Mouse (Mus musculus) kidney, embryonic 14.5 days (tissue): Measurements from ENCODE around the gene Trmt5. TPM values are rescaled to one million over a fixed set of nuclear protein-coding genes. Genes with fewer than 3 reads are reported as not detected.

Experiments
- ATAC-seq: fragments of 200-750 bp; cut with Nextera tagmentation; 2 replicates; pipeline ENCODE4 v1.8.0; 2017; ENCODE audit warnings: moderate number of reproducible peaks, mild to moderate bottlenecking, moderate TSS enrichment, moderate library complexity; ENCODE audit not compliant: low FRiP score, low TSS enrichment
- H3K27ac ChIP-seq: fragments of 300-500 bp; sonication (generic); 2 replicates; pipeline ENCODE4 v1.5.1; 2014; ENCODE audit warnings: low read depth, mild to moderate bottlenecking, low read length, moderate library complexity, mixed read lengths
- H3K27me3 ChIP-seq: fragments of 300-500 bp; sonication (generic); 2 replicates; pipeline ENCODE4 v1.6.1; 2014; ENCODE audit warnings: mild to moderate bottlenecking, low read length; ENCODE audit not compliant: control insufficient read depth, insufficient read depth
- H3K36me3 ChIP-seq: fragments of 300-500 bp; sonication (generic); 2 replicates; pipeline ENCODE4 v1.6.1; 2014; ENCODE audit warnings: low read length, mixed read lengths; ENCODE audit not compliant: control insufficient read depth, insufficient read depth
- H3K4me1 ChIP-seq: fragments of 300-500 bp; sonication (generic); 2 replicates; pipeline ENCODE4 v1.6.1; 2014; ENCODE audit warnings: low read length, mixed read lengths; ENCODE audit not compliant: control insufficient read depth, insufficient read depth
- H3K4me2 ChIP-seq: fragments of 300-500 bp; sonication (generic); replicated peaks from 2 replicates; pipeline ENCODE4 v1.6.1; 2014; ENCODE audit warnings: low read depth, mild to moderate bottlenecking, low read length
- H3K4me3 ChIP-seq: fragments of 300-500 bp; sonication (generic); 2 replicates; pipeline ENCODE4 v1.5.1; 2014; ENCODE audit warnings: mild to moderate bottlenecking, low read length
- H3K9ac ChIP-seq: fragments of 300-500 bp; sonication (generic); 2 replicates; pipeline ENCODE4 v1.6.1; 2014; ENCODE audit warnings: low read depth, mild to moderate bottlenecking, low read length, moderate library complexity
- H3K9me3 ChIP-seq: fragments of 300-500 bp; sonication (generic); 2 replicates; pipeline ENCODE4 v1.6.1; 2016; ENCODE audit warnings: low read length; ENCODE audit not compliant: control insufficient read depth
- WGBS: fragments of 180-500 bp; shearing (Covaris S2); extraction: QIAGEN DNeasy Blood & Tissue Kit; methylation state at CpG from one replicate; pipeline ENCODE4 v1.1.7; 2014; 5-methylcytosine and 5-hydroxymethylcytosine counted together
- polyA plus RNA-seq: library from polyadenylated mRNA; unstranded; fragments of >200 nt; fragmentation: Nextera tagmentation; extraction: Ambion mirVana; gene quantifications from 2 replicates; pipeline ENCODE4 v1.2.1, GENCODE M21; 2014

The Trmt5 gene
- polyA plus RNA-seq, result 17.9 and 19.9 TPM in 2 replicates

DNA sequence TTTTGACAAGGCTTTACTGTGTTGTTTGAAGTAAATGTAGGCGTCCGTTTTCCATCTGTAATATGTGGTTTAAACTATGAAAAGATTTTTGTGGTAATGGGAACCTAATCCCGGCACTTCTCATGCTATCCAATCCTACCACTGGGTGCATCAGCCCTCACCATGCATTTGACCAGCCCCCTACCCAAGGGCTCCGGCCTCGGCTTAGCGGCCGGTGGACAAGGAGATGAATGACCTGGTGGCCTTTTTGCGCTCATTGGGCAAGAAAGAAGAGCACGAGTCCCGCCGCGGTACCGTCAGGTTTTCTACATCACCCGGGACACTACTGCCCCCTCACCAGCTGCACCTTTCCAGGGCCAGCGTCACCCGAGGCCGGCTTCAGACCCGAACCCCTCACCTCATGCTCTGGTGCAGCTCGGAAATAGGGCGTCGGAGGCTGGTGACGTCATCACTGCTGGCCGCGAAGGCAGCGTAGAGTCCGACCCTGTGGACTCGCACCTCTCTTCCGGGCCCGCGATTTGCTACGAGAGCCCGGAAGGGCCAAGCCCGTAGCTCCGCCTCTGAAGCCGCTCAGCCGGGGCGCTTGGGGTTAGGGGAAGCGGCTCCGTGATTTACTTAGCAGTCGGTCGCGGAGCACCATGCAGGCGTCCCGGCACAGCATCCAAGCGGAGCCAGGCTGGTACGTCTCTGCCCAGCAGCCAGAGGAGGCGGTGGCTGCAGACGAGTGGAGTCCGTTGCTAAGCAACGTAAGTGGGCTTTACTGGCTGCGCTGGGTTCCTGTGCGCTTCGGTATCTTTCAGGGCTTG is at the start of gene Trmt5, which contains the start of gene Slc38a6:
TSS of gene Trmt5 (minus strand) at position 424 of the 806 bp plus-strand sequence.
TSS of gene Slc38a6 (plus strand) at position 493 of the 806 bp plus-strand sequence.
- H3K4me1 ChIP-seq, result peaks cover 15% of the 10 kb centered on the region; the same call in 1 of the 2 replicates
- no peak within 1 kb of the TSS; the same call in 1 of the 2 replicates for H3K27ac ChIP-seq
- no peaks in the 10 kb centered on the region for H3K9me3 ChIP-seq
- peak within 1 kb of the TSS; percentile 75 for H3K4me3 ChIP-seq
- H3K4me2 ChIP-seq, result peak within 1 kb of the TSS; percentile 76
- H3K36me3 ChIP-seq, result peaks cover 15% of the 10 kb centered on the region; the same call in 1 of the 2 replicates
- peak within 1 kb of the TSS; percentile 73 for H3K9ac ChIP-seq
- WGBS, result under 1% methylated on average over 53 of the region's 53 CpGs
- peak; percentile 96 for ATAC-seq
- H3K27me3 ChIP-seq, result no peaks in the 10 kb centered on the region

DNA sequence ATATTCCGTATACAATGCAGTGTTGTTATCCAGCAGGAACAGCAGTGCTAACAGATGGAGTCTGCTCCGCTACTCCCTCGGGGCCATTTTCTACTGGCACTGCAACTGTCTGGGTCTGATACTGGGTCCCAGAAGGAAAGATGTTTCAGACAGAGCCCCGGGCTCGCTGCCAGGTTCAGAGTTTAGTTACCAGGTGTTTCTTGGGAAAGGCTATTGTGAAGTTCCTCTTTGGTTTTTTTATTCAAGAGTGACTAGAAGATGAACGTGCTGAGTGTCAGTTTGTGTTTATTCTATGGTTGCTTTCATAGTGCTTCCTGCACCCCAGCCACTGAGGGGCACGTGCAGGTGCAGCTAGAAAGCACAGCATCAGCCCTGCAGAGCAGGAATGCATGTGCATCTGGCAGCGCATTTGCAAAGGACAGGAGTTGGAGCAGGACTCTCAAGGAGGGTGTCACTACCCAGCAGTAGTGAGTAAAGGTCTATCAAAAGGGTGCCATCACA is 47.6 kb upstream of the Trmt5 start:
- no peak overlapping the region for H3K4me3 ChIP-seq
- H3K4me1 ChIP-seq, result no peaks in the 10 kb centered on the region
- H3K27ac ChIP-seq, result no peak overlapping the region
- no peaks in the 10 kb centered on the region for H3K27me3 ChIP-seq
- H3K4me2 ChIP-seq, result no peak overlapping the region
- no peak for ATAC-seq
- H3K36me3 ChIP-seq, result no peaks in the 10 kb centered on the region; the same call in 1 of the 2 replicates
- no peak overlapping the region for H3K9ac ChIP-seq
- no peaks in the 10 kb centered on the region for H3K9me3 ChIP-seq
- 74% methylated on average over 8 of the region's 8 CpGs for WGBS

DNA sequence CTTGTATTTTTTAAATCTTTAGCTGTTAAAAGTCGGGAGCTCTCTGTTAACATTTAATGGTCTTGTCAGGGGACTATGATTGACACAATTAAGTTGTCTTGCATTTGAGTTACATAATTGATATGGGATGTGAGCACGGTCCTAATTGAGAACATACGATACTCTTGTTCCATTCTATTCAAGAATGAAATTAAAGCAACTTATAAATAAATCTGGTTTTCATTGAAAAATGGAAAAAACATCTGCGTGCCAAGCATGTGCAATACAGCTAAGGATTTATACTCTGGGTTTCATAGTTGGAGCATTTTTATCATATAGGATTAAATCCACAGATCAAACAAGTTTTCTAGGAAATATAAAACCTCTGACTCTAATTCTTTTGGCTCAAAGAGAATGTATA is 46.2 kb upstream of the Trmt5 start:
- no peak overlapping the region for H3K9ac ChIP-seq
- H3K4me3 ChIP-seq, result no peak overlapping the region
- H3K36me3 ChIP-seq, result no peaks in the 10 kb centered on the region; the same call in 1 of the 2 replicates
- ATAC-seq, result no peak
- H3K4me2 ChIP-seq, result no peak overlapping the region
- H3K27me3 ChIP-seq, result no peaks in the 10 kb centered on the region
- no peaks in the 10 kb centered on the region for H3K9me3 ChIP-seq
- WGBS, result 87% methylated on average over 4 of the region's 4 CpGs
- no peaks in the 10 kb centered on the region for H3K4me1 ChIP-seq
- H3K27ac ChIP-seq, result no peak overlapping the region

DNA sequence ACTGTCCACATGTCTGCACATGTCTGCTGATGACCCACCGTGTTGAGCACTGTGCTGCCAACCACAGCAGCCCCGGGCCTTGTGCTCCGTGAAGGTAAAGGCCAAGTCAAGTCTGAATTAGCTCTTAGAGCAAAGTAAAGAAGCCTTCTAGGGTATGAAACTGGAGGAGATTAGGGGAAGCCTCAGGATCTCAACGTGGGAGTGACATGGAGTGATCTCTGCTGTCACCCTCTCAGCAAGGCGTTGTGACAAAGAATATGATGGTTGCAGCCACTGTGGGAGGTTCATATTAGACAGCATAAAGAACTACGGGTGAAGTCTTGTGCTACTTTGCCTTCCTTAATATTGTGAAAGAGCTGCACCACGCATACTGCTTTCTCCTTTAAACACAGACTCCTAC is 43.7 kb upstream of the Trmt5 start:
- WGBS, result 85% methylated on average over 7 of the region's 7 CpGs
- Histone ChIP-seq H3K9ac (no peak overlapping the region), H3K27ac (no peak overlapping the region), H3K4me1 (no peaks in the 10 kb centered on the region), H3K36me3 (no peaks in the 10 kb centered on the region; the same call in 1 of the 2 replicates), H3K9me3 (no peaks in the 10 kb centered on the region), H3K4me2 (no peak overlapping the region), H3K27me3 (no peaks in the 10 kb centered on the region), H3K4me3 (no peak overlapping the region)
- ATAC-seq, result no peak

DNA sequence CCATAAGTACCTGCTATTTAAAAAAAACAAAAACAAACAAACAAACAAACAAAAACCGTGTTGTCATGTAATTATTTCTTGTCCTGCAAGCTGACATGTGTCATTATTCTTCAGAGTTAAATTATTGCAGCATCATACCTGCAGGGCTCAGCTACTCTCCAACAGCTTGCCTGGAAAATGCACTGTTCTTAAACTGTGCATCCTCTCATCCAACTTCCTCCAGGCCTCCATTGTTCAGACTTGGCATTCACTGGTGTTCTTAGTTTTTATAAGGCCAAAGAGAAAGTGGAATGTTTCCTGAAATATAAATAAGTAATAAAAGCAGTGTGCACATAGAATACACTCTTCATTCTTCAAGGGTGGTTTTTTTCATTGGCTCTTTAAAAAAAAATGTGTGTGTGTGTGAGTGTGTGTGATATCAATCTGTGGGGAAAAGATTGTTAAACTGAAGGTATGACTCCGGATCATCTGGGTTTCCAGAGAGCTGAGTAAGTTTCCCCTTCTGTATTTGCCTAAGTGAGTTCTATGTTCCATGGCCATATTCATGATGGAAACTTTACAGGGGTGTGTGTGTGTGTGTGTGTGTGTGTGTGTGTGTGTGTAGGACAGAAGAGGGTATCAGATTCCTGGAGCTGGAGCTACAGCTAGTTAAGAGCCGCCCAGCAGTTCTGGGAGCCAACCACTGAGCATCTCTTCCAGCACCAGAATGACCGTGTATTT is 42.1 kb upstream of the Trmt5 start:
- H3K4me1 ChIP-seq, result 0 out of 2 replicates have a peak, but pooled peaks cover 4% of the 10 kb centered on the region
- ATAC-seq, result no peak
- H3K27ac ChIP-seq, result no peak overlapping the region
- H3K9me3 ChIP-seq, result no peaks in the 10 kb centered on the region
- H3K9ac ChIP-seq, result no peak overlapping the region
- no peaks in the 10 kb centered on the region for H3K27me3 ChIP-seq
- 82% methylated on average over 4 of the region's 4 CpGs for WGBS
- no peak overlapping the region for H3K4me2 ChIP-seq
- H3K36me3 ChIP-seq, result no peaks in the 10 kb centered on the region; the same call in 1 of the 2 replicates
- no peak overlapping the region for H3K4me3 ChIP-seq

DNA sequence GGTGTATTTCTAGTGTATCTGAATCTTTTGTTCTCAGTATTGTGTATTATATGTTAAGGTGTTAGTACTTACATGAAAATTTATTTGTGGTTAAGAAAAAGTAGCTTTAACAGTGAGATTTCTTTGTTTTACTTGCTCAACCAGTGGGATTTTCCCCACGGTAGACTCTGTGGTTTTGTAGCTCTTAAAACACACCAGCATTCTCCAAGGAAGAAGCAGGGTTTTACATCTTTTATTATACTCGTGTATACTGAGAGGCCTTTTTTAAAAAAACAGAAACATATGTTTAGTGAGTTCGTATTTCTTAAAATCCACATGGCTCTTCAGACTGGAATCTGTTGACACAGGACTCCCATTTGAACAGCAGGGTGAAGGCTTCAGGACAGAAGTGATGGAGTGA is 40.9 kb upstream of the Trmt5 start:
- Histone ChIP-seq H3K27ac (no peak overlapping the region), H3K4me3 (no peak overlapping the region), H3K4me1 (0 out of 2 replicates have a peak, but pooled peaks cover 4% of the 10 kb centered on the region), H3K4me2 (no peak overlapping the region), H3K9me3 (no peaks in the 10 kb centered on the region), H3K9ac (no peak overlapping the region), H3K27me3 (no peaks in the 10 kb centered on the region), H3K36me3 (no peaks in the 10 kb centered on the region; the same call in 1 of the 2 replicates)
- 67% methylated on average over 3 of the region's 3 CpGs for WGBS
- ATAC-seq, result no peak

DNA sequence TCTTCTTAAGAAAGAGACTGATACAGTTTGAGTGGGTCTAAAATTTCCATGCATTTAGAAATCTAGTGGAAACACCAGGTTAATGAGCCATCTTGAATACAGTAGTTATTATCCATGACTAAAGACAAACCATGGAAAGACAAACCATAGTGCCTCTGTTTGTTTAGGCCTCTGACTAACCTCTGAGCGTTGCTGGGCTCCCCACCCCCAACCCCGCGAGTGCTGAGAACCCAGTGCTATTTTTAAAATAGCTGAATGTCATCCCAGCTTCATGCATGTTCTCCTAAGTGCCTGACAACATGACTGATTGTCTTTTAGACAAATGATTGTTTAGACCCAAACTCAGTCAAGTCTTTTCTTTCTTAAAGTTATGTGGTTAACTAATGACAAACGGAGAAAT is 39.1 kb upstream of the Trmt5 start:
- Histone ChIP-seq H3K9me3 (no peaks in the 10 kb centered on the region), H3K9ac (no peak overlapping the region), H3K4me1 (0 out of 2 replicates have a peak, but pooled peaks cover 4% of the 10 kb centered on the region), H3K27ac (no peak overlapping the region), H3K4me2 (no peak overlapping the region), H3K4me3 (no peak overlapping the region), H3K27me3 (no peaks in the 10 kb centered on the region), H3K36me3 (no peaks in the 10 kb centered on the region)
- WGBS, result 38% methylated on average over 4 of the region's 4 CpGs
- ATAC-seq, result no peak

DNA sequence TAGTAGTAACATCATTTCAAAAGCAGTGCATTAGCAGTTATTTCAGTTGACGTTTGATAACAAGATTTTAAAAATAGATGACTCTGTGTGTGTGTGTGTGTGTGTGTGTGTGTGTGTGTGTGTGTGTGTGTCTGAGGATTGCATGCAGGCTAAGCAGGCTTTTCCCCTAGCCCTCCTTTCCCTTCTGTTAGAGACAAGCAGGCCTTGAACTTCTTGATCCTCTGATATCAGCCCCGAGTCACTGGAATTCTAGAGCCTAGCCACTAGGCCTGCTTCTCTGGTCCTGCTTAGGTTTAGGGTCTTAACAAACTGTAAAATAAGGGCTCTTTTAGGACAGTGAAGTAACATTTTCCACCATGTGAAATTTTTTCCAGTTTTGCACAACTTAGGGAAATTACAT is 38.7 kb upstream of the Trmt5 start:
- H3K27ac ChIP-seq, result no peak overlapping the region
- H3K9me3 ChIP-seq, result no peaks in the 10 kb centered on the region
- no peak overlapping the region for H3K9ac ChIP-seq
- no peaks in the 10 kb centered on the region for H3K36me3 ChIP-seq
- ATAC-seq, result no peak
- no peak overlapping the region for H3K4me2 ChIP-seq
- H3K4me1 ChIP-seq, result 0 out of 2 replicates have a peak, but pooled peaks cover 4% of the 10 kb centered on the region
- no peak overlapping the region for H3K4me3 ChIP-seq
- no peaks in the 10 kb centered on the region for H3K27me3 ChIP-seq
- WGBS, result 49% methylated on average over 2 of the region's 2 CpGs
